Mouse (Mus musculus) bone marrow macrophage, adult 2 months (primary cell): ENCODE results near the gene Ociad2.

ENCODE experiments used
- CTCF ChIP-seq: IDR thresholded peaks from 2 replicates; pipeline ENCODE4 v1.5.1; 2012; ENCODE audit warnings: low read depth, mild to moderate bottlenecking, low read length, moderate library complexity
- POLR2A ChIP-seq: IDR thresholded peaks from 2 replicates; pipeline ENCODE4 v1.6.1; 2012; ENCODE audit warnings: mild to moderate bottlenecking, low read depth, low read length, borderline replicate concordance

- TF ChIP-seq CTCF (no peak), POLR2A (no peak)
Measured at GRCm38 (mm10) chr5:73313591-73313990, 27.2 kb downstream of the Ociad2 start.
